Mouse (Mus musculus) heart, embryonic 14.5 days (tissue): ENCODE measurements around the gene Mgat4d. TPM values are rescaled to one million over a fixed set of nuclear protein-coding genes. Genes with fewer than 3 reads are reported as not detected.
"Not testable (repeated sequence)": the region's sequence is repeated elsewhere in the genome, so short reads cannot be mapped to it uniquely, and the experiment has no call there.

ENCODE experiments used
- ATAC-seq: fragments of 200-750 bp; cut with Nextera tagmentation; 2 replicates; pipeline ENCODE4 v1.8.0; 2017; ENCODE audit warnings: low read depth, moderate TSS enrichment; ENCODE audit not compliant: insufficient number of reproducible peaks, insufficient read depth, low FRiP score
- H3K27ac ChIP-seq, 2 experiments: fragments of 200-500 bp in 1 of 2; fragments of 300-500 bp in 1 of 2; sonication (generic) in 1 of 2; replicated peaks in 1 of 2; 2 replicates each; pipeline ENCODE4 v1.5.1; 2012 to 2014; ENCODE audit warnings: low read depth in 2 of 2, low read length in 2 of 2, control low read depth in 1 of 2, mild to moderate bottlenecking in 1 of 2, mixed read lengths in 1 of 2; ENCODE audit not compliant: control insufficient read depth in 1 of 2, insufficient read depth in 1 of 2
- H3K27me3 ChIP-seq: fragments of 300-500 bp; sonication (generic); 2 replicates; pipeline ENCODE4 v1.6.1; 2014; ENCODE audit warnings: mild to moderate bottlenecking, low read length, control low read depth; ENCODE audit not compliant: control insufficient read depth, insufficient read depth
- H3K36me3 ChIP-seq: fragments of 300-500 bp; sonication (generic); 2 replicates; pipeline ENCODE4 v1.6.1; 2014; ENCODE audit warnings: mild to moderate bottlenecking, control low read depth, low read length, mixed read lengths; ENCODE audit not compliant: control insufficient read depth, insufficient read depth
- H3K4me1 ChIP-seq, 2 experiments: fragments of 200-500 bp in 1 of 2; fragments of 300-500 bp in 1 of 2; sonication (generic) in 1 of 2; 2 replicates each; pipeline ENCODE4 v1.6.1; 2012 to 2014; ENCODE audit warnings: low read length in 2 of 2, control low read depth in 1 of 2, mixed read lengths in 1 of 2; ENCODE audit not compliant: control insufficient read depth in 2 of 2, insufficient read depth in 2 of 2
- H3K4me2 ChIP-seq: fragments of 300-500 bp; sonication (generic); 2 replicates; pipeline ENCODE4 v1.6.1; 2014; ENCODE audit warnings: mild to moderate bottlenecking, low read length
- H3K4me3 ChIP-seq, 2 experiments: fragments of 200-500 bp in 1 of 2; fragments of 300-500 bp in 1 of 2; sonication (generic) in 1 of 2; 2 replicates each; pipeline ENCODE4 v1.5.1; 2012 to 2014; ENCODE audit warnings: low read length in 2 of 2, mild to moderate bottlenecking in 2 of 2, control low read depth in 1 of 2, low read depth in 1 of 2, moderate library complexity in 1 of 2; ENCODE audit not compliant: control insufficient read depth in 1 of 2, insufficient read depth in 1 of 2
- H3K9ac ChIP-seq: fragments of 300-500 bp; sonication (generic); 2 replicates; pipeline ENCODE4 v1.6.1; 2014; ENCODE audit warnings: mild to moderate bottlenecking, low read length
- H3K9me3 ChIP-seq: fragments of 300-500 bp; sonication (generic); 2 replicates; pipeline ENCODE4 v1.6.1; 2016; ENCODE audit warnings: low read length, control low read depth; ENCODE audit not compliant: control insufficient read depth
- WGBS: fragments of 180-500 bp; shearing (Covaris S2); extraction: QIAGEN DNeasy Blood & Tissue Kit; methylation state at CpG from one replicate; pipeline ENCODE4 v1.1.7; 2014; 5-methylcytosine and 5-hydroxymethylcytosine counted together
- polyA plus RNA-seq: library from polyadenylated mRNA; unstranded; fragments of >200 nt; fragmentation: Nextera tagmentation; extraction: Ambion mirVana; gene quantifications from 2 replicates; pipeline ENCODE4 v1.2.1, GENCODE M21; 2014

Gene Mgat4d
- polyA plus RNA-seq, 1 experiment from 2014 or later = not detected

DNA sequence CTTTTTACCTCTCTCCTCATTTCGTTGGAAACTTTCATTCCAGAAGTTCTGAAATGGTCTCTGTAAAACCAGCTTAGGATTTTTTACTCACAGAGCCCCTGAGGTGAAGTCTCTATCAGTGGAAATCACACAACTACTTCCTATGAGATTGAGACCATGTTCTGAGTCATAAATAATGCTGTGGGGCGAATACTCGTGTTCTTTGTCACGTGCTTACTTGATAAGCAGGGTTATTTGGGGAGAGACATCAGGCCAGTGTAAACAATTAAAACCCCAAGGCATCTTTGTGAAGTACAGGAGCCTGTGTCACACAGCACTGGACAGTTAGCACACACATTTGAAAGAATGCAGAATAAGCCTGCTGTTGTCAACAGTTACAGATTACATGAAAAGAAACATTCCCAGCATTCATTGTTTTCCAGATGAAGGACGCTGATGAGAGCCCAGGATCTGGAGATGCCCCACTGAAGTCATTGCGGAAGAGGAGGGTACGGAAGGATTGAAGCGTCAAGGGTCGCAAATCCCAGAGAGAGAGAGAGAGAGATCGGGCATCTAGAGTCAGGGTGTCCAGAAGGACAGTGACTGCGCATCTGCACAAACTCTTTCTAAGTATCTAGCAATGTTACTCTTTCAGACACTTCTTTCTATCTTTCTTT, 78.0 kb downstream of the Mgat4d start:
- Histone ChIP-seq H3K9me3 (no peaks in the 10 kb centered on the region), H3K4me2 (0 out of 2 replicates have a peak overlapping the region, but pooled peaks have one; percentile 6), H3K4me1 (peaks cover 0 to 8% of the 10 kb centered on the region in 2 experiments; a peak in 1 of 4 replicates), H3K9ac (no peak overlapping the region), H3K36me3 (no peaks in the 10 kb centered on the region), H3K4me3 (no peak overlapping the region), H3K27ac (no peak overlapping the region), H3K27me3 (peaks cover 38% of the 10 kb centered on the region)
- 38% methylated on average over 11 of the region's 11 CpGs for WGBS
- no peak for ATAC-seq

DNA sequence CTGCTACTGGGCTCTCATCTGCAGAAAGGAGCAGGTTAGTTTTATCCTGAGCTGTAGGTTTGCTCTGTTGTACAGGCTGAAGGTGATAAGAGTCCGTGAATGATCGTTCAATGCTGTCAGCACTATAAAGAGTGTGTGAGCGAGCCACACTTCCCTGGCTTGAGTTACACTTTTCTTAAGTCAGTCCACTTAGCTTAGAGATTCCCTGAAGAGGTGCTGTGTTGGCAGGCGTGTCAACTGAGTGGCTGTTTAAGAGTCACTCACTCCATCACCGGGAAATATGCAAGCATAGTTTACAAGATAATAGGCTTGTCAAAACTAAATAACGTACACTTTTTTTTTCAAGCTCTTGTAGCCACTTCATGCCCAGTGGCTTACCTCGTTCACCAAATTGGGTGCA, 78.7 kb downstream of the Mgat4d start:
- H3K27me3 ChIP-seq = peaks cover 33% of the 10 kb centered on the region
- H3K27ac ChIP-seq = no peak overlapping the region
- H3K9me3 ChIP-seq = no peaks in the 10 kb centered on the region
- no peak overlapping the region for H3K4me2 ChIP-seq
- ATAC-seq = no peak
- H3K4me3 ChIP-seq = no peak overlapping the region
- peaks cover 0 to 8% of the 10 kb centered on the region in 2 experiments; a peak in 1 of 4 replicates for H3K4me1 ChIP-seq
- 25% methylated on average over 7 of the region's 7 CpGs for WGBS
- H3K36me3 ChIP-seq = no peaks in the 10 kb centered on the region
- no peak overlapping the region for H3K9ac ChIP-seq

DNA sequence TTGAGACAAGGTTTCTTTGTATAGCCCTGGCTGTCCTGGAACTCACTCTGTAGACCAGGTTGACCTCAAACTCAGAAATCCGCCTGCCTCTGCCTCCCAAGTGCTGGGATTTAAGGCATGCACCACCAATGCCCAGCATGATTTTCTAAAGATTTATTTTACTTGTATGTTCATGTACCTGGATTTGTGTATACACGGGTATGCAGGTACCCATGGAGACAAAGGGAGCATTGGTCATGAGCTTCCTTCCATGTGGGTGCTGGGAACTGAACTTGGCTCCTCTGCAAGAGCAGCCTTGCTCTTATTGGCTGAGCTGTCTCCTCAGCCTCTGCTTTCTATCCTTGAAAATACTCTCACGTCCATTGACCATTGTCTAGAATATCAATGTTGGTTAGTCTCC, 80.3 kb downstream of the Mgat4d start:
- peaks cover 25% of the 10 kb centered on the region for H3K27me3 ChIP-seq
- not testable (repeated sequence) for H3K4me1 ChIP-seq, H3K36me3 ChIP-seq, H3K4me2 ChIP-seq, H3K4me3 ChIP-seq, ATAC-seq, H3K27ac ChIP-seq, H3K9ac ChIP-seq, H3K9me3 ChIP-seq
- 81% methylated on average over 3 of the region's 3 CpGs for WGBS

- H3K4me2 ChIP-seq = no peak overlapping the region
- H3K9ac ChIP-seq = no peak overlapping the region
- no peak overlapping the region for H3K4me3 ChIP-seq
- peaks cover 22% of the 10 kb centered on the region for H3K27me3 ChIP-seq
- 57% methylated on average over 4 of the region's 4 CpGs for WGBS
- peaks cover 7% of the 10 kb centered on the region; the same call in 1 of the 2 replicates for H3K36me3 ChIP-seq
- H3K4me1 ChIP-seq = peaks cover 0 to 8% of the 10 kb centered on the region in 2 experiments; a peak in 1 of 4 replicates
- H3K9me3 ChIP-seq = no peaks in the 10 kb centered on the region
- no peak overlapping the region for H3K27ac ChIP-seq
- no peak for ATAC-seq
Observed at GRCm38 (mm10) chr8:83429071-83429524, 80.8 kb downstream of the Mgat4d start.

Other genes starting within 250 kb of the Mgat4d start
- 0.85 and 1.1 TPM in 2 replicates for gene Tbc1d9, start 183.1 kb upstream of the Mgat4d start, polyA plus RNA-seq
- 0.85 and 1.2 TPM in 2 replicates for gene Gm10645, start 182.3 kb upstream of the Mgat4d start, polyA plus RNA-seq
- not detected in 2 replicates for gene Ucp1, start 58.1 kb upstream of the Mgat4d start, polyA plus RNA-seq
- 12.6 and 13.1 TPM in 2 replicates for gene Elmod2, start 16.0 kb upstream of the Mgat4d start, polyA plus RNA-seq
- gene Clgn, start 41.4 kb downstream of the Mgat4d start, polyA plus RNA-seq = 0.08 TPM in 1 of 2 replicates, not detected in the other
- gene Scoc, start 109.9 kb downstream of the Mgat4d start, polyA plus RNA-seq = 76.3 and 79.9 TPM in 2 replicates
- gene Olfr370, start 187.3 kb downstream of the Mgat4d start, polyA plus RNA-seq = not detected in 2 replicates
- gene Ndufb7, start 218.2 kb downstream of the Mgat4d start, polyA plus RNA-seq = 717 and 718 TPM in 2 replicates